Mouse (Mus musculus): ENCODE data around the gene Ireb2. TPM values are rescaled to one million over a fixed set of nuclear protein-coding genes. Genes with fewer than 3 reads are reported as not detected.
"Not testable (repeated sequence)": the region's sequence is repeated elsewhere in the genome, so short reads cannot be mapped to it uniquely, and the experiment has no call there.

Ireb2 gene
- 63.8 and 67.4 TPM in 2 replicates for polyA plus RNA-seq (2014; fragmentation: Nextera tagmentation; extraction: Ambion mirVana)

DNA sequence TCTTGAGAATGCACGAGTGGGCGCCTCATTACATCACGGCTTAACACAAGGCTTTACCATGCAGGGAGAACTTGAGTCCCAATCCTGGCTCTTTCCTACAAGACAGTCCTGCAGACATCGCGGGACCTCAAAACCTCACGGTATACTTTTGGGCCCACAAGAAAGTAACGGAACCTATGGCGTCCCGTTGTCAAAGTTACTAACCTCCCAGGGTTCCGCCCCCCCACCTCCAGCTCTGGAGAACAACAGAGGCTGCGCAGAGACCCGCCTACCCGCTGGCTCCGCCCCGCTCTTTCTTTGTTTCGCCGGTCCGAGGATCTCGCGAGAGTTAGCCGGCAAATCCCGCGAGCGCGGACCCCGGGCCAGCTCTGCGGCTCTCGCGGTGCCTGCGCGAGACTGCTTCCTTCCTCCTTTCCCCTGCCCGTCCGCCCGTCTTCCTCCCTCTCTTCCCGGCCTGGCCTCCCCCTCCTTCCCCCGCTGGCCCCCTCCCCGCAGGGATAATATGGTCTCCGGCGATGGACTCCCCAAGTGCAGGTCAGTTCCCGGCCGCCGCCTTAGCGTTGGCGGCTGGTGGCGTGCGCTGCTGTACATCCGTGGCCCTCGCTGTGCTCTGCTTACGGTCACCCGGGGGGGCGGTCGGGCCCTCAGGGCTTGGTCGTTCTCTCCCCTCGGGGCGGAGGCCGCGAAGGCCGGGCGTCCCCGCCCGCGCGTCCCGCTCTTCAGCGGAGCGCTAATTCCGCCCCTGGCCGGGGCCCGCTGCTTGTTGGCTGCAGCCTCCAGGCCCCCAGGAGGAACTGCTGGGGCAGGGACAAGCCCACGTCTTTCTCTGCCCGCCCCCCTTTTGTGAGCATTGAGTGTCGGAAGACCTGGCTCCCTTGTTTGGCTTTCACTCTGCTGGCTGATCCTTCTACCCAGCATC is at the start of gene Ireb2:
Ireb2 (plus strand) TSS at position 427 of the 919 bp plus-strand sequence.
- Histone ChIP-seq H3K36me3 (replicated peaks; ENCODE audit: control insufficient read depth, insufficient read depth, low read depth, low read length) (peaks cover 3% of the 10 kb centered on the region), H3K27me3 (ENCODE audit: control insufficient read depth, insufficient read depth, low read length) (no peaks in the 10 kb centered on the region), H3K4me2 (ENCODE audit: low read depth, low read length) (peak within 1 kb of the TSS; percentile 62), H3K4me3 (ENCODE audit: low read depth, low read length) (peak within 1 kb of the TSS; percentile 99), H3K27ac (replicated peaks; ENCODE audit: low read depth, low read length) (peak within 1 kb of the TSS; percentile 89), H3K9me3 (replicated peaks; ENCODE audit: control insufficient read depth, low read length) (no peaks in the 10 kb centered on the region), H3K4me1 (ENCODE audit: control insufficient read depth, insufficient read depth, low read length) (peaks cover 4% of the 10 kb centered on the region; the same call in 1 of the 2 replicates), H3K9ac (replicated peaks; ENCODE audit: low read length) (peak within 1 kb of the TSS; percentile 100)
- WGBS = under 1% methylated on average over 72 of the region's 72 CpGs
- DNase-seq (ENCODE audit: low spot score) (peak; percentile 99), ATAC-seq (replicated peaks; ENCODE audit: insufficient number of reproducible peaks, low FRiP score, low TSS enrichment, low read depth) (peak; percentile 97)

DNA sequence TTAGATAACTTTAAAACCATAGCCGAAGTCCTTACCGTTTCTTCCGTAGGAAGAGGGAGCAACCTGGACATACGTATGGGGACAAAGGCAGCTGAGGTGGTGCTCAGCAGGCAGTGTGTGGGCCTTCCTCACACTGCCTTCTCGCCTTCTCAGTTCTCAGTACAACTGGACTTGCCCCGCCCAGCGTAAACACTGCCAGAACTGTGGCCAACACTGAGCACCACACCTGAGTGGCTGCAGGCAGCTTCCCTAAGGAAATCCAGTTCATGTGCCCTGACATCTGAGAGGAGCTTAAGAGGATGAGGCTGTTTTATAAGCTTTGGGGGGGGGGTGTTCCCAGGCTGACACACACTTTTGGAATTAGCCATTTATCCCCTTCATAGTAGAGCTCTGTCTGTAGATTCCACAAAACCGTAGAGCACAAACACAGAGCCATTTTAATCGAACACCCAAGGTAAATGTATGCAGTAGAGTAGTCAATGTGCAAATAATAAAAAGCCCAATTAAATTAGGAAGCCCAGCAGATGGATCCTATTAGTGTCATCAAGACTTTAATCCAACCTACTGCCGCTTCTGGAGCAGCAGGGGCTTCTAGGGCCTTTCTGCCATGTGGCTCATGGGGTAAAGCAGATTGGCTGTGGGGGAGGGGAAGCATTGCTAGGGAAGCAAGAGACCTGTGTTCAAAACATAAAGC is 46.9 kb upstream of the Ireb2 start:
- peak; percentile 88 for DNase-seq (ENCODE audit: low spot score)
- Histone ChIP-seq H3K36me3 (replicated peaks; ENCODE audit: control insufficient read depth, insufficient read depth, low read depth, low read length) (no peaks in the 10 kb centered on the region), H3K4me2 (ENCODE audit: low read depth, low read length) (no peak overlapping the region), H3K4me1 (ENCODE audit: control insufficient read depth, insufficient read depth, low read length) (peaks cover 2% of the 10 kb centered on the region), H3K4me3 (ENCODE audit: low read depth, low read length) (no peak overlapping the region), H3K27ac (replicated peaks; ENCODE audit: low read depth, low read length) (peak overlapping the region; percentile 62), H3K9me3 (replicated peaks; ENCODE audit: control insufficient read depth, low read length) (no peaks in the 10 kb centered on the region), H3K9ac (replicated peaks; ENCODE audit: low read length) (no peak overlapping the region; the same call in 1 of the 2 replicates), H3K27me3 (ENCODE audit: control insufficient read depth, insufficient read depth, low read length) (no peaks in the 10 kb centered on the region)
- peak; percentile 50 for ATAC-seq (replicated peaks; ENCODE audit: insufficient number of reproducible peaks, low FRiP score, low TSS enrichment, low read depth)
- WGBS = 41% methylated on average over 10 of the region's 10 CpGs

DNA sequence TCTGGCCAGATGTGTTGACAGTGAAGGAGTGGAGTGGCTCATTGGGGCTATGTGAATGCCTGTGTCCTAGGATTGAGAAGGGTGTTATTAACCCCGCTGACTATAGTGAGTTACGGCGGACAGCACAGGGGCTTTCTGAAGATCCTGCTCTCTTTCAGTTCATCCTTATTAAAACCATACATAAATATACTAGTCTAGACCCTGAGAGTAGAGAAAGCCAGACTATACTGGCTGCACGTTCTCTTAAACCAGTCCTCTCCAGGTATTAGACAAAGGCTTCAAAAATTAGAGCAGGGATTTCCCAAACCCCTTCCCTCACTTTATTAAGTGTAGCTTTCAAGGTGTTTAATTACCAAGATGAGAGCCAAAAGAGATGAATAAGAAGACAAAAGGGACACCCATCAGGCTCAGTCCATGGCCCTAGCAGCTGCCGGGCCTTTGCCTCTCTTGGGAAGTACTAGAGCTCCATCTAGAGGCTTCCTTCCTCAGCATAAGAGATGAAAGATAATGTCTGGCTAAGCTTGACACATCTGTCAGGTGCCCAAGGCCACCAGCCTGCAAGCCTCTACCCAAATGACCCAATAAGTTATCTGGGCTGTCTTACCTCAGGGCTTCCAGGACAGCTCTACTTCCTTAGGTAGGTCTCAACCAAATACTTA is 42.0 kb upstream of the Ireb2 start:
- DNase-seq (ENCODE audit: low spot score) (peak; percentile 92), ATAC-seq (replicated peaks; ENCODE audit: insufficient number of reproducible peaks, low FRiP score, low TSS enrichment, low read depth) (no peak)
- Histone ChIP-seq H3K27ac (replicated peaks; ENCODE audit: low read depth, low read length) (no peak overlapping the region), H3K9me3 (replicated peaks; ENCODE audit: control insufficient read depth, low read length) (no peaks in the 10 kb centered on the region), H3K4me3 (ENCODE audit: low read depth, low read length) (no peak overlapping the region), H3K9ac (replicated peaks; ENCODE audit: low read length) (no peak overlapping the region), H3K4me2 (ENCODE audit: low read depth, low read length) (no peak overlapping the region), H3K4me1 (ENCODE audit: control insufficient read depth, insufficient read depth, low read length) (peaks cover 2% of the 10 kb centered on the region; the same call in 1 of the 2 replicates), H3K36me3 (replicated peaks; ENCODE audit: control insufficient read depth, insufficient read depth, low read depth, low read length) (no peaks in the 10 kb centered on the region), H3K27me3 (ENCODE audit: control insufficient read depth, insufficient read depth, low read length) (no peaks in the 10 kb centered on the region)
- WGBS = 39% methylated on average over 5 of the region's 5 CpGs

DNA sequence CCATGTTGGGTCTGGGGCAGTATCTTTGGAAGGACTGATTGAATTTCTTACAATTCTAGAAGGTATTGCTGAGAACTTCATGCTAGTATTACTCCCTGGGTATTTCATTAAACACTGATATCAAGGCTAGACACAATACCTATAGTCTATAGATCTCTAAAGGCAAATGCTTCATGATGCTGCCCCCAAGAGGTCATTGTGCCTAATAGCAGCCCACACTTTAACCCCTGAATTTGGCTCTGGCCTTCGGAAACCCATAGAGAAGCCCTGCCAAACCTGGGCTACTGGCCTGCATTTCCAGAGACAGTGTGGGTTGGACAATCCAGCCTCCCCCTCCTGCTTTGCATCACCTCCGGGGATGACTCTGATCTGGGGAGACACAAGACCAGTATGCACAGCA is 33.8 kb upstream of the Ireb2 start:
- Histone ChIP-seq H3K9me3 (replicated peaks; ENCODE audit: control insufficient read depth, low read length) (no peaks in the 10 kb centered on the region), H3K27ac (replicated peaks; ENCODE audit: low read depth, low read length) (no peak overlapping the region), H3K4me2 (ENCODE audit: low read depth, low read length) (no peak overlapping the region), H3K36me3 (replicated peaks; ENCODE audit: control insufficient read depth, insufficient read depth, low read depth, low read length) (no peaks in the 10 kb centered on the region), H3K9ac (replicated peaks; ENCODE audit: low read length) (no peak overlapping the region), H3K4me1 (ENCODE audit: control insufficient read depth, insufficient read depth, low read length) (no peaks in the 10 kb centered on the region), H3K4me3 (ENCODE audit: low read depth, low read length) (no peak overlapping the region), H3K27me3 (ENCODE audit: control insufficient read depth, insufficient read depth, low read length) (no peaks in the 10 kb centered on the region)
- ATAC-seq (replicated peaks; ENCODE audit: insufficient number of reproducible peaks, low FRiP score, low TSS enrichment, low read depth) = no peak
- 36% methylated on average over 2 of the region's 2 CpGs for WGBS
- DNase-seq (ENCODE audit: low spot score) = peak; percentile 66

DNA sequence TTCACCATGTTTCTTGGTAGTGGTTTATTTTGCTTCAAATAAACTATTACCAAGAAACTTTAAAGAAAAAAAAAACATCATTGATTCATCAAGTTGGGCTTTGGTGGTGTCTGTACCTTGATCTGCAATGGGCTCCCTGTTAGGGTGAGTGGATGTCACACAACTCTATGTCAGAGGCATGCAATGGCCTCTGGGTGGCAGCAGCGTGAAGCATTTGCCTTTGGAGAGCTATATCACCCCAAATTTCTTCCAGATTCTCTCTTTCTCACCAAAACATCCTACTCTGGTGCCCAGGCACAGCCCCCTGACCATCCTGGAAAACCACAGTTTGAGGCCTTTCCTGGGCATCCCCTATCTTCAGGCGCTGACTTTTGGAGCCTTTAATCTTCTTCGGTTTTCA is 33.0 kb upstream of the Ireb2 start:
- 40% methylated on average over 3 of the region's 3 CpGs for WGBS
- no peak for ATAC-seq (replicated peaks; ENCODE audit: insufficient number of reproducible peaks, low FRiP score, low TSS enrichment, low read depth)
- H3K4me3 ChIP-seq (ENCODE audit: low read depth, low read length) = no peak overlapping the region
- no peak overlapping the region for H3K4me2 ChIP-seq (ENCODE audit: low read depth, low read length)
- DNase-seq (ENCODE audit: low spot score) = peak; percentile 76
- H3K9ac ChIP-seq (replicated peaks; ENCODE audit: low read length) = no peak overlapping the region
- H3K36me3 ChIP-seq (replicated peaks; ENCODE audit: control insufficient read depth, insufficient read depth, low read depth, low read length) = no peaks in the 10 kb centered on the region
- no peak overlapping the region for H3K27ac ChIP-seq (replicated peaks; ENCODE audit: low read depth, low read length)
- no peaks in the 10 kb centered on the region for H3K9me3 ChIP-seq (replicated peaks; ENCODE audit: control insufficient read depth, low read length)
- H3K27me3 ChIP-seq (ENCODE audit: control insufficient read depth, insufficient read depth, low read length) = no peaks in the 10 kb centered on the region
- H3K4me1 ChIP-seq (ENCODE audit: control insufficient read depth, insufficient read depth, low read length) = no peaks in the 10 kb centered on the region

DNA sequence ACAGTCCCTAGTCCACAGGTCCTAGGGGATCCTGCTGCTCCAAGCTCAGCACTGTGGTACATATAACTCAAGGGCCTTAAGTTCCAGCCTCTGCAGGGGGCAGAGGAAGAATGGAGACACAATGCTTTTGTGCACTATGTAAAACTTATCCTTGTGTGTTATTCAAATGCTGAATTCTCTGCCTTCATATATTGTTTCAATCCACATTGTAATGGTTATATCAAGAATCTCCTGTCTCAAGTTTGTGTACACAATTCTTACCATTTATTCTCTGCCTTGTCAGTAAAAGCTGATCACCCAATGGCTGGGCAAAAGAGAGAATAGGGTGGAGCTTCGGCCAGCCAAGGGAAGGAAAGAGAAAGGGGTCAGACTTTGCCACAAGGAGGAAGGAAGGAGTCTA is 29.8 kb upstream of the Ireb2 start:
- no peak for DNase-seq (ENCODE audit: low spot score)
- Histone ChIP-seq H3K27me3 (ENCODE audit: control insufficient read depth, insufficient read depth, low read length) (no peaks in the 10 kb centered on the region), H3K9me3 (replicated peaks; ENCODE audit: control insufficient read depth, low read length) (no peaks in the 10 kb centered on the region), H3K4me3 (ENCODE audit: low read depth, low read length) (no peak overlapping the region), H3K4me1 (ENCODE audit: control insufficient read depth, insufficient read depth, low read length) (no peaks in the 10 kb centered on the region), H3K9ac (replicated peaks; ENCODE audit: low read length) (no peak overlapping the region), H3K27ac (replicated peaks; ENCODE audit: low read depth, low read length) (no peak overlapping the region), H3K36me3 (replicated peaks; ENCODE audit: control insufficient read depth, insufficient read depth, low read depth, low read length) (no peaks in the 10 kb centered on the region), H3K4me2 (ENCODE audit: low read depth, low read length) (no peak overlapping the region)
- ATAC-seq (replicated peaks; ENCODE audit: insufficient number of reproducible peaks, low FRiP score, low TSS enrichment, low read depth) = no peak
- WGBS = 78% methylated on average over 1 of the region's 1 CpGs

DNA sequence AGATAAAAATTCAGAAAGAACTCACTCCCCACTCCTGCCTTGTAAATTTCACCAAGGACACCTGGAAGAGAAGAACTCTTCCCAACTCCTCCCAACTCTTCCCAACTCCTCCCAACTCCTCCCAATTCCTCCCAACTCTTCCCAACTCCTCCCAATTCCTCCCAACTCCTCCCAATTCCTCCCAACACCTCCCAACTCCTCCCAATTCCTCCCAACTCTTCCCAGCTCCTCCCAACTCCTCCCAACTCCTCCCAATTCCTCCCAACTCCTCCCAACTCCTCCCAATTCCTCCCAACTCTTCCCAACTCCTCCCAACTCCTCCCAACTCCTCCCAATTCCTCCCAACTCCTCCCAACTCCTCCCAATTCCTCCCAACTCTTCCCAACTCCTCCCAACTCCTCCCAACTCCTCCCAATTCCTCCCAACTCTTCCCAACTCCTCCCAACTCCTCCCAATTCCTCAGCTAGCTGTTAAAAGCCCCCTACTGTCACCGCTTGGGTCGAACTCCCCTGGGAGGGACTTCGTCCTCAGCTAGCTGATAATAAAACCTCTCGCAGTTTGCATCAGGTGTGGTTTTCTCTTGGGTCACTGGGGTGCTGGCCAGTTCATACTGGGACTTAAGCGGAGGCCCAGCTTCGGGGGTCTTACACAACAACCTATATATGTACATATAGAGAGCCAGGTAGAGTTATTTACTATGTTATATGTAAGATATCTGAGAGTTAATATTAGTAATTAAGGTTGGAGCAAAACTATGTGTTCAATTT is 27.5 kb upstream of the Ireb2 start:
- not testable (repeated sequence) for H3K9ac ChIP-seq (replicated peaks; ENCODE audit: low read length)

More for the DNA sequence above, 27.5 kb upstream of the Ireb2 start:
- H3K27ac ChIP-seq (replicated peaks; ENCODE audit: low read depth, low read length); ATAC-seq (replicated peaks; ENCODE audit: insufficient number of reproducible peaks, low FRiP score, low TSS enrichment, low read depth); H3K4me1 ChIP-seq (ENCODE audit: control insufficient read depth, insufficient read depth, low read length); H3K4me2 ChIP-seq (ENCODE audit: low read depth, low read length); H3K36me3 ChIP-seq (replicated peaks; ENCODE audit: control insufficient read depth, insufficient read depth, low read depth, low read length); H3K27me3 ChIP-seq (ENCODE audit: control insufficient read depth, insufficient read depth, low read length); DNase-seq (ENCODE audit: low spot score); H3K9me3 ChIP-seq (replicated peaks; ENCODE audit: control insufficient read depth, low read length); H3K4me3 ChIP-seq (ENCODE audit: low read depth, low read length): not testable (repeated sequence)
- 83% methylated on average over 6 of the region's 6 CpGs for WGBS

All from embryonic facial prominence, embryonic 11.5 days (tissue).